Mouse (Mus musculus) kidney, postnatal 0 days (tissue): ENCODE data around the gene Stk25. TPM values are rescaled to one million over a fixed set of nuclear protein-coding genes. Genes with fewer than 3 reads are reported as not detected.

Experiments used
- ATAC-seq: fragments of 200-750 bp; cut with Nextera tagmentation; replicated peaks from 2 replicates; pipeline ENCODE4 v1.8.0; 2017; ENCODE audit warnings: low read depth, moderate number of reproducible peaks, moderate TSS enrichment, moderate library complexity; ENCODE audit not compliant: low FRiP score
- DNase-seq: peaks from one replicate; pipeline ENCODE4 v3.0.0-alpha.2; 2016; ENCODE audit warnings: low spot score
- H3K27ac ChIP-seq: fragments of 300-500 bp; sonication (generic); 2 replicates; pipeline ENCODE4 v1.5.1; 2014; ENCODE audit warnings: mild to moderate bottlenecking
- H3K27me3 ChIP-seq: fragments of 300-500 bp; sonication (generic); 2 replicates; pipeline ENCODE4 v1.6.1; 2014; ENCODE audit warnings: low read length, mixed read lengths; ENCODE audit not compliant: insufficient read depth
- H3K36me3 ChIP-seq: fragments of 300-500 bp; sonication (generic); 2 replicates; pipeline ENCODE4 v1.6.1; 2014; ENCODE audit warnings: low read length, mixed read lengths; ENCODE audit not compliant: insufficient read depth
- H3K4me1 ChIP-seq: fragments of 300-500 bp; sonication (generic); replicated peaks from 2 replicates; pipeline ENCODE4 v1.6.1; 2014; ENCODE audit warnings: antibody characterized with exemption, low read length, mixed read lengths; ENCODE audit not compliant: insufficient read depth
- H3K4me2 ChIP-seq: fragments of 300-500 bp; sonication (generic); 2 replicates; pipeline ENCODE4 v1.6.1; 2014; ENCODE audit warnings: mild to moderate bottlenecking, low read length, moderate library complexity, mixed read lengths
- H3K4me3 ChIP-seq: fragments of 300-500 bp; sonication (generic); replicated peaks from 2 replicates; pipeline ENCODE4 v1.5.1; 2014; ENCODE audit warnings: low read depth, low read length
- H3K9ac ChIP-seq: fragments of 300-500 bp; sonication (generic); 2 replicates; pipeline ENCODE4 v1.6.1; 2014; ENCODE audit warnings: low read depth, low read length
- H3K9me3 ChIP-seq: fragments of 300-500 bp; sonication (generic); replicated peaks from 2 replicates; pipeline ENCODE4 v1.6.1; 2016; ENCODE audit warnings: low read length, inconsistent platforms, mixed read lengths
- CTCF ChIP-seq: IDR thresholded peaks from 2 replicates; pipeline ENCODE4 v1.5.1; 2016; ENCODE audit warnings: antibody characterized with exemption, low read depth, mild to moderate bottlenecking, moderate library complexity
- WGBS: fragments of 180-500 bp; shearing (Covaris S2); extraction: QIAGEN DNeasy Blood & Tissue Kit; methylation state at CpG from one replicate; pipeline ENCODE4 v1.1.7; 2014; 5-methylcytosine and 5-hydroxymethylcytosine counted together
- polyA plus RNA-seq: library from polyadenylated mRNA; unstranded; fragments of >200 nt; fragmentation: Nextera tagmentation; extraction: Ambion mirVana; gene quantifications from 2 replicates; pipeline ENCODE4 v1.2.1, GENCODE M21; 2015

Gene Stk25
- polyA plus RNA-seq, 1 experiment from 2014 or later: 174 TPM

- peak; percentile 60 for DNase-seq
Observed at GRCm38 (mm10) chr1:93679889-93680568, 21.6 kb upstream of the Stk25 start.

GRCm38 (mm10) chr1:93678386-93678785 is 19.9 kb upstream of the Stk25 start:
- no peak overlapping the region for H3K4me2 ChIP-seq
- H3K36me3 ChIP-seq: no peaks in the 10 kb centered on the region
- no peaks in the 10 kb centered on the region for H3K27me3 ChIP-seq
- DNase-seq (no peak), ATAC-seq (no peak)
- no peaks in the 10 kb centered on the region for H3K9me3 ChIP-seq
- no peak overlapping the region for H3K4me3 ChIP-seq
- TF ChIP-seq CTCF: no peak
- no peak overlapping the region for H3K9ac ChIP-seq
- no peak overlapping the region for H3K27ac ChIP-seq
- H3K4me1 ChIP-seq: no peaks in the 10 kb centered on the region
- WGBS: 60% methylated on average over 2 of the region's 2 CpGs

More at GRCm38 (mm10) chr1:93679889-93680568, 21.6 kb upstream of the Stk25 start:
- Histone ChIP-seq H3K9ac (no peak overlapping the region), H3K27ac (peak overlapping the region; percentile 55; the same call in 1 of the 2 replicates), H3K4me3 (no peak overlapping the region), H3K27me3 (no peaks in the 10 kb centered on the region), H3K9me3 (no peaks in the 10 kb centered on the region), H3K4me2 (no peak overlapping the region), H3K36me3 (no peaks in the 10 kb centered on the region), H3K4me1 (no peaks in the 10 kb centered on the region)
- WGBS: 41% methylated on average over 7 of the region's 7 CpGs
- ATAC-seq: peak; percentile 82
- no peak for TF ChIP-seq CTCF

- DNase-seq (no peak), ATAC-seq (peak; percentile 19; the same call in 1 of the 2 replicates)
- H3K9me3 ChIP-seq: no peaks in the 10 kb centered on the region
- TF ChIP-seq CTCF: no peak
- peaks cover 18% of the 10 kb centered on the region; the same call in 1 of the 2 replicates for H3K4me1 ChIP-seq
- H3K27me3 ChIP-seq: no peaks in the 10 kb centered on the region
- H3K4me3 ChIP-seq: no peak overlapping the region
- peak overlapping the region; percentile 36; the same call in 1 of the 2 replicates for H3K27ac ChIP-seq
- WGBS: 55% methylated on average over 5 of the region's 5 CpGs
- H3K4me2 ChIP-seq: no peak overlapping the region
- H3K36me3 ChIP-seq: no peaks in the 10 kb centered on the region
- no peak overlapping the region for H3K9ac ChIP-seq
Observed at GRCm38 (mm10) chr1:93672682-93673081, 14.2 kb upstream of the Stk25 start.

GRCm38 (mm10) chr1:93669941-93670340 is 11.5 kb upstream of the Stk25 start:
- no peaks in the 10 kb centered on the region for H3K9me3 ChIP-seq
- H3K9ac ChIP-seq: no peak overlapping the region
- no peak overlapping the region for H3K4me3 ChIP-seq
- TF ChIP-seq CTCF: no peak
- H3K4me2 ChIP-seq: no peak overlapping the region
- no peaks in the 10 kb centered on the region for H3K36me3 ChIP-seq
- ATAC-seq (no peak), DNase-seq (no peak)
- no peaks in the 10 kb centered on the region for H3K27me3 ChIP-seq
- no peak overlapping the region for H3K27ac ChIP-seq
- peaks cover 22% of the 10 kb centered on the region; the same call in 1 of the 2 replicates for H3K4me1 ChIP-seq

GRCm38 (mm10) chr1:93668791-93669548 is 10.5 kb upstream of the Stk25 start:
- peak; percentile 93 for DNase-seq

GRCm38 (mm10) chr1:93667760-93668400 is 9.4 kb upstream of the Stk25 start:
- ATAC-seq (peak; percentile 37), DNase-seq (peak; percentile 59)
- H3K4me1 ChIP-seq: peaks cover 22% of the 10 kb centered on the region; the same call in 1 of the 2 replicates
- peak; percentile 21; the same call in 1 of the 2 replicates for TF ChIP-seq CTCF
- H3K27ac ChIP-seq: peak overlapping the region; percentile 88; the same call in 1 of the 2 replicates
- no peaks in the 10 kb centered on the region for H3K36me3 ChIP-seq
- no peak overlapping the region for H3K9ac ChIP-seq
- no peaks in the 10 kb centered on the region for H3K27me3 ChIP-seq
- WGBS: 24% methylated on average over 13 of the region's 13 CpGs
- no peak overlapping the region; the same call in 1 of the 2 replicates for H3K4me2 ChIP-seq
- H3K4me3 ChIP-seq: no peak overlapping the region
- no peaks in the 10 kb centered on the region for H3K9me3 ChIP-seq

More at GRCm38 (mm10) chr1:93668791-93669548, 10.5 kb upstream of the Stk25 start:
- peak overlapping the region; percentile 64 for H3K4me2 ChIP-seq
- H3K9me3 ChIP-seq: no peaks in the 10 kb centered on the region
- peaks cover 22% of the 10 kb centered on the region; the same call in 1 of the 2 replicates for H3K4me1 ChIP-seq
- peak overlapping the region; percentile 88 for H3K27ac ChIP-seq
- 8% methylated on average over 17 of the region's 17 CpGs for WGBS
- no peaks in the 10 kb centered on the region for H3K36me3 ChIP-seq
- H3K4me3 ChIP-seq: peak overlapping the region; percentile 36
- H3K9ac ChIP-seq: peak overlapping the region; percentile 50
- peak; percentile 89 for ATAC-seq
- peak; percentile 84 for TF ChIP-seq CTCF
- no peaks in the 10 kb centered on the region for H3K27me3 ChIP-seq
